Mouse (Mus musculus) hindbrain, embryonic 12.5 days (tissue): ENCODE results near the gene 2410002F23Rik. TPM values are rescaled to one million over a fixed set of nuclear protein-coding genes. Genes with fewer than 3 reads are reported as not detected.

Source experiments
- ATAC-seq: fragments of 200-750 bp; cut with Nextera tagmentation; 2 replicates; pipeline ENCODE4 v1.8.0; 2017; ENCODE audit warnings: moderate TSS enrichment; ENCODE audit not compliant: low FRiP score
- H3K27ac ChIP-seq: fragments of 300-500 bp; sonication (generic); 2 replicates; pipeline ENCODE4 v1.5.1; 2016; ENCODE audit warnings: mild to moderate bottlenecking
- H3K27me3 ChIP-seq: fragments of 300-500 bp; sonication (generic); 2 replicates; pipeline ENCODE4 v1.6.1; 2016; ENCODE audit warnings: mild to moderate bottlenecking
- H3K36me3 ChIP-seq: fragments of 300-500 bp; sonication (generic); 2 replicates; pipeline ENCODE4 v1.6.1; 2016; ENCODE audit warnings: mild to moderate bottlenecking
- H3K4me1 ChIP-seq: fragments of 300-500 bp; sonication (generic); 2 replicates; pipeline ENCODE4 v1.6.1; 2016
- H3K4me2 ChIP-seq: fragments of 300-500 bp; sonication (generic); replicated peaks from 2 replicates; pipeline ENCODE4 v1.6.1; 2016; ENCODE audit warnings: mild to moderate bottlenecking
- H3K4me3 ChIP-seq: fragments of 300-500 bp; sonication (generic); 2 replicates; pipeline ENCODE4 v1.5.1; 2016; ENCODE audit warnings: mild to moderate bottlenecking
- H3K9ac ChIP-seq: fragments of 300-500 bp; sonication (generic); 2 replicates; pipeline ENCODE4 v1.6.1; 2016; ENCODE audit warnings: mild to moderate bottlenecking, moderate library complexity
- H3K9me3 ChIP-seq: fragments of 300-500 bp; sonication (generic); replicated peaks from 2 replicates; pipeline ENCODE4 v1.6.1; 2016; ENCODE audit warnings: mild to moderate bottlenecking
- WGBS: fragments of 180-500 bp; shearing (Covaris S2); methylation state at CpG from one replicate; pipeline ENCODE4 v1.1.7; 2016; 5-methylcytosine and 5-hydroxymethylcytosine counted together
- polyA plus RNA-seq: library from polyadenylated mRNA; unstranded; fragments of >200 nt; fragmentation: Nextera tagmentation; extraction: Ambion mirVana; gene quantifications from 2 replicates; pipeline ENCODE4 v1.2.1, GENCODE M21; 2016

The 2410002F23Rik gene
- polyA plus RNA-seq, 1 experiment from 2014 or later: 182 TPM

DNA sequence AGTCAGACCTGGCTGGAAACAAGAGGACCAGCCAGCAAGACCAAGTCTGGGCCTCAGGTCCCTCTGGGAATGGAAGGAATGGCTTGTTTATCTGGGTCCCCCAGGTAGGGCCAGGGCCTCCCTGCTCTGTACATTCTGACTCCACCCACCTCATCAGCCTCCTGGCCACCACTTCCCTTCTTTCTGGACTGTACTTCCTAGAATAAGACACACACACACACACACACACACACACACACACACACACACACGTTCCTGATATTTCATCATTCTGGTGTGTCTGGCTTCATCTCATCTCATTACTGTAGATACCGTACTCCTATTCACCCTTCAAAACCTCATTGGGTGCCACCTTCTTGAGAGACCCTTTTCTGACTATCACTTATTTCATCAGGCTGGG lies 22.9 kb downstream of the 2410002F23Rik start:
- no peak overlapping the region for H3K9ac ChIP-seq
- peaks cover 27% of the 10 kb centered on the region for H3K27me3 ChIP-seq
- H3K4me3 ChIP-seq: no peak overlapping the region
- WGBS: 82% methylated on average over 2 of the region's 2 CpGs
- H3K4me1 ChIP-seq: no peaks in the 10 kb centered on the region
- H3K36me3 ChIP-seq: no peaks in the 10 kb centered on the region
- H3K9me3 ChIP-seq: no peaks in the 10 kb centered on the region
- H3K27ac ChIP-seq: no peak overlapping the region
- ATAC-seq: no peak
- H3K4me2 ChIP-seq: no peak overlapping the region

GRCm38 (mm10) chr7:44271309-44271708 lies 24.8 kb downstream of the 2410002F23Rik start:
- no peak overlapping the region for H3K4me3 ChIP-seq
- no peak for ATAC-seq

DNA sequence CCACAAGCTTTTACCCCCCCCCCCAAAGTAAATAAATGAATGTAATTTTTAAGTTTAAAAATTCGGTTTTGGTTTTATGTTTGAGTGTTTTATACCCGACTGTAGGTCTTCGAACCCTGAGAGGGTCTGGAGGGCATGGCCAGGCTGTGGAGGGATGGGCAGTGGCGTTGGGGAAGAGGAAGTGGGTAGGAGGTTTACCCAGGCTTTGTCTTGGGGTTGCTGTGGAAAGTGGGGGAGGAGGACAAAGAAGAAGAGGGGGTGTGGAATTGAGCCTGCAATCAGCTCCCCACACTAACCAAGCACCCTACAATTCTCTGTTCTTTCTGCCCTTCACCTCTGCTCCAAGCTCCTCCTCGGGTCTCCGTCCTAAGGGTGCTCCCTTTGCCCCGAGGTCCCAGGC lies 26.0 kb downstream of the 2410002F23Rik start:
- 88% methylated on average over 7 of the region's 7 CpGs for WGBS

More at GRCm38 (mm10) chr7:44271309-44271708, 24.8 kb downstream of the 2410002F23Rik start:
- WGBS: 78% methylated on average over 2 of the region's 2 CpGs
- Histone ChIP-seq H3K9me3 (no peaks in the 10 kb centered on the region), H3K9ac (no peak overlapping the region), H3K4me2 (no peak overlapping the region), H3K27me3 (peaks cover 32% of the 10 kb centered on the region), H3K36me3 (no peaks in the 10 kb centered on the region), H3K27ac (no peak overlapping the region), H3K4me1 (no peaks in the 10 kb centered on the region)

DNA sequence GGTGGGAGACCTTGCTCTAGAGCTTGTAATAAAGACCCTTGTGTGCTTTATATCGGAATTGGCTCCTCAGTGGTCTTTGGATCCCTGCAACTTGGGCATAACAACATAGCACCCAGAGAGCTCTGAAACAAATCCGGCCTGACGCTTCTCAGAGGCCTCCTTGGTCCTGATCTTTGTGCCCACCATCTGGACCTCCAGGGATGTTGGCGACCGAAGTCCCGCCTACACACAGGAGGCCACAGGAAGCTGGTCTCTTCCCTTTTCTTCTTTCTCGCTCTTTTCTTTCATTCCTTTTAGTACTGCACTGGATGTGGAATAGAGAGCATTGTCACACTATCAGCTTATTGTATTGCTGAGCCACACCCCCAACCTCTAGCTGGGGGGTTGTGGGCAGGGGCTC lies 26.9 kb downstream of the 2410002F23Rik start:
- no peak for ATAC-seq
- Histone ChIP-seq H3K4me1 (no peaks in the 10 kb centered on the region), H3K36me3 (no peaks in the 10 kb centered on the region), H3K27me3 (peaks cover 19% of the 10 kb centered on the region), H3K9me3 (no peaks in the 10 kb centered on the region), H3K4me2 (no peak overlapping the region), H3K4me3 (no peak overlapping the region), H3K9ac (no peak overlapping the region), H3K27ac (no peak overlapping the region)
- WGBS: 57% methylated on average over 7 of the region's 7 CpGs

More for the DNA sequence above, 26.0 kb downstream of the 2410002F23Rik start:
- Histone ChIP-seq H3K4me3 (no peak overlapping the region), H3K9me3 (no peaks in the 10 kb centered on the region), H3K27ac (no peak overlapping the region), H3K4me1 (no peaks in the 10 kb centered on the region), H3K4me2 (no peak overlapping the region), H3K36me3 (no peaks in the 10 kb centered on the region), H3K9ac (no peak overlapping the region), H3K27me3 (peaks cover 28% of the 10 kb centered on the region)
- no peak for ATAC-seq

GRCm38 (mm10) chr7:44274096-44274495 lies 27.6 kb downstream of the 2410002F23Rik start:
- WGBS: 35% methylated on average over 11 of the region's 11 CpGs
- Histone ChIP-seq H3K4me3 (no peak overlapping the region), H3K27me3 (peaks cover 18% of the 10 kb centered on the region), H3K4me2 (no peak overlapping the region), H3K27ac (no peak overlapping the region), H3K36me3 (no peaks in the 10 kb centered on the region), H3K9ac (no peak overlapping the region), H3K4me1 (no peaks in the 10 kb centered on the region), H3K9me3 (no peaks in the 10 kb centered on the region)
- ATAC-seq: no peak

DNA sequence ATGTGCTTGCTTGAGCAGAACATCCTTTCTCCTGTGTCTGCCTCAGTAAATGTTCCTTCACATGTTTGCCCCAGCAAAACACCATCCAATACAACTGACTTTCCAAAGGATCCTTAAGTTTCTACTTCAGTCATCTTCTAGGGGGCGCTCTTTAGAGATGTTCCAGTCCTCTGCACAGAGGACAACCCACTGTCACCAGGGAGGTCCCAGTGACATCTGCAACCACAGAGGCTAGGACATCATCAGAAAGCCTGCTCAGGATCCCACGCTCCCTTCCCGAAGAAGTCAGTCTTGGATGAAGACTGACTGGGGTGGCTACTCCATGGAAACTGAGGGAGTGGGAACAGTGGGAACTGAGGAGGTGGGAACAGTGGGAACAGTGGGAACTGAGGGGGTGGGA lies 29.0 kb downstream of the 2410002F23Rik start:
- no peak for ATAC-seq

DNA sequence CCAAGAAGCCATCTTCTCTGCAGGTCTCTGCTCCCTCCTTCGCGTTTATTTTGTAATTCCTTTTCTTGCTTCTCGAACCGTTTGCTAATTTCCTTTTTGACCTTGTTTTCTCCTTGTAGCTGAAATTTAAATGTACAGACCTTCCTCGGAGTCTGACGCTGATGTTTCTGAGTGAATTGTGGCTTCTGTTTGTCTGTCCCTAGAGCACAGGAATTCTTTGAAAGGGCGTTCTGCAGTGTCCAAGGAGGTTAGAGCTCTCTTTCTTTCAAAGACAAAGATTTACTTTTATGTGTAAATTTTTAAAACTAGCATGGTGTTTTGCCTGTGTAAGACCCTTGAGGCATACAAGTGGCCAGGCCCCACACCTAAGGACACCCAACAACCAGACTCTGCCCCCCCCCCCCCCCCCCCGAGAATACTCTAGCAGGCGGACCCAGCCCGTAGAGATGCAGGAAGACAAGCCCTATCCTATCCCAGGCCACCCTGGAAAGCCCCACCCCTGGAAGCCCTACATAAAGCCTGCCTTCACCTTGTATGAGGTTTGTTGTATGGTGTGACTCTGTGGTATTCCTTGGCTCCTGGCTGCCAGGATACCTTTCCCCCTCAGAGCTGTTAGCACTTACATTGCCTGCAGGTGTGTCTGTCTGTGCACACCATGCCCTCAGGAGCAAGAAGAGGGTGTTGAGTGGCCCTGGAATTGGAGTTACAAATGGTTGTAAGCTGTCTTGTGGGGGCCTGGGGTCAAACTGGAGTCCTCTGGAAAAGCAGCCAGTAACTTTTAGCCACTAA lies 30.1 kb downstream of the 2410002F23Rik start:
- Histone ChIP-seq H3K27ac (no peak overlapping the region), H3K4me3 (no peak overlapping the region), H3K4me2 (no peak overlapping the region), H3K9me3 (no peaks in the 10 kb centered on the region), H3K9ac (no peak overlapping the region), H3K4me1 (no peaks in the 10 kb centered on the region), H3K27me3 (peaks cover 18% of the 10 kb centered on the region), H3K36me3 (no peaks in the 10 kb centered on the region)
- 66% methylated on average over 10 of the region's 10 CpGs for WGBS
- ATAC-seq: no peak

More for the DNA sequence above, 29.0 kb downstream of the 2410002F23Rik start:
- WGBS: 76% methylated on average over 3 of the region's 3 CpGs
- no peaks in the 10 kb centered on the region for H3K36me3 ChIP-seq
- H3K9me3 ChIP-seq: no peaks in the 10 kb centered on the region
- peaks cover 18% of the 10 kb centered on the region for H3K27me3 ChIP-seq
- H3K27ac ChIP-seq: no peak overlapping the region
- no peak overlapping the region for H3K4me2 ChIP-seq
- H3K4me1 ChIP-seq: no peaks in the 10 kb centered on the region
- no peak overlapping the region for H3K9ac ChIP-seq
- H3K4me3 ChIP-seq: no peak overlapping the region

DNA sequence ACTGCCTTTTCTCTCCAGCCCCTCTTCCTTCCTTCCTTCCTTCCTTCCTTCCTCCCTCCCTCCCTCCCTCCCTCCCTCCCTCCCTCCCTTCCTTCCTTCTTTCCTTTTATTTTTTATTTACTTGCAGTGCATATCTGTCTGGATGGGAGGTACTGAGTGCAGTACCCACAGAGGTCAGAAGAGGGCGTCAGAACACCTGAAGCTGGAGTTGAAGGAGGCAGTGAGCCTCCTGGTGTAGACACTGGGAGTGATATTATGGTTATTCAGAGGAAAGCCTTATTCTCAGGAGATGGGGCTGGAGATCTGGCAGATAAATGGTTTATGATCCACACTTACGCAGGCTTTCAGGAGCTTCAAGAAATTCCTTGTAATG lies 30.7 kb downstream of the 2410002F23Rik start:
- Histone ChIP-seq H3K4me3 (no peak overlapping the region), H3K36me3 (no peaks in the 10 kb centered on the region)
- no peak for ATAC-seq

GRCm38 (mm10) chr7:44280959-44281358 lies 34.4 kb downstream of the 2410002F23Rik start:
- Histone ChIP-seq H3K4me3 (no peak overlapping the region), H3K27ac (no peak overlapping the region), H3K4me2 (no peak overlapping the region), H3K36me3 (no peaks in the 10 kb centered on the region), H3K27me3 (peaks cover 2% of the 10 kb centered on the region), H3K4me1 (no peaks in the 10 kb centered on the region), H3K9ac (no peak overlapping the region), H3K9me3 (no peaks in the 10 kb centered on the region)
- ATAC-seq: no peak
- WGBS: 57% methylated on average over 1 of the region's 1 CpGs

More for the DNA sequence above, 30.7 kb downstream of the 2410002F23Rik start:
- Histone ChIP-seq H3K9me3 (no peaks in the 10 kb centered on the region), H3K4me2 (no peak overlapping the region), H3K4me1 (no peaks in the 10 kb centered on the region), H3K27me3 (peaks cover 18% of the 10 kb centered on the region), H3K27ac (no peak overlapping the region), H3K9ac (no peak overlapping the region)
- 49% methylated on average over 2 of the region's 2 CpGs for WGBS

DNA sequence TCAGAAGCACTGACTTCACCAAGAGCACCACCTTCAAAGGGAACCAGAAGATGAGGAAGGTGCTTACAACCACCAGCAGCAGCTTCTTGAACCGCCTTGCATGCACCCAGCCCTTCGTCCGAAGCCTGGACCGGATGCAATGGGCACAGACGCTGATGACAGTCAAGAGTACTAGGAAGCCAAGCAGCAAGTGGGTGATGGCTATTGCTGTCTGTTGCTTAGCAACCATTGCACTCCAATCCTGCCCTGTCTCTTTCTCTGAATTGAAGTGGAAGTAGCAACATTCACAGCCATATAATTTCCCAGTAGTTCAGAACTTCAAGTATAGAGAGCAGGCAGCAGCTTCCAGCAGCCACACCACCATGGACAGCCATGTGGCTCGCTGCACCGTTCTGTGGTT lies 35.1 kb downstream of the 2410002F23Rik start:
- Histone ChIP-seq H3K27me3 (no peaks in the 10 kb centered on the region), H3K9me3 (0 out of 2 replicates have a peak, but pooled peaks cover under 1% of the 10 kb centered on the region), H3K4me2 (no peak overlapping the region), H3K27ac (no peak overlapping the region), H3K4me1 (no peaks in the 10 kb centered on the region), H3K9ac (no peak overlapping the region), H3K4me3 (no peak overlapping the region), H3K36me3 (no peaks in the 10 kb centered on the region)
- no peak for ATAC-seq
- 78% methylated on average over 7 of the region's 7 CpGs for WGBS

- no peak overlapping the region for H3K27ac ChIP-seq
- no peak for ATAC-seq
- no peak overlapping the region for H3K4me3 ChIP-seq
- H3K4me2 ChIP-seq: no peak overlapping the region
- no peaks in the 10 kb centered on the region for H3K4me1 ChIP-seq
- H3K9me3 ChIP-seq: 0 out of 2 replicates have a peak, but pooled peaks cover 5% of the 10 kb centered on the region
- H3K9ac ChIP-seq: no peak overlapping the region
- H3K27me3 ChIP-seq: peaks cover 6% of the 10 kb centered on the region; the same call in 1 of the 2 replicates
- no peaks in the 10 kb centered on the region for H3K36me3 ChIP-seq
- 73% methylated on average over 7 of the region's 7 CpGs for WGBS
Measured at GRCm38 (mm10) chr7:44287760-44288159, 41.2 kb downstream of the 2410002F23Rik start.

GRCm38 (mm10) chr7:44290986-44291385 lies 44.5 kb downstream of the 2410002F23Rik start:
- no peak for ATAC-seq
- Histone ChIP-seq H3K4me2 (no peak overlapping the region), H3K9ac (no peak overlapping the region), H3K4me3 (no peak overlapping the region), H3K36me3 (no peaks in the 10 kb centered on the region), H3K9me3 (0 out of 2 replicates have a peak, but pooled peaks cover 5% of the 10 kb centered on the region), H3K4me1 (no peaks in the 10 kb centered on the region), H3K27me3 (peaks cover 6% of the 10 kb centered on the region; the same call in 1 of the 2 replicates), H3K27ac (no peak overlapping the region)
- WGBS: 84% methylated on average over 4 of the region's 4 CpGs

GRCm38 (mm10) chr7:44291418-44291817 lies 44.9 kb downstream of the 2410002F23Rik start:
- H3K4me2 ChIP-seq: no peak overlapping the region
- H3K9me3 ChIP-seq: 0 out of 2 replicates have a peak, but pooled peaks cover 5% of the 10 kb centered on the region
- peaks cover 6% of the 10 kb centered on the region; the same call in 1 of the 2 replicates for H3K27me3 ChIP-seq
- H3K36me3 ChIP-seq: no peaks in the 10 kb centered on the region
- no peaks in the 10 kb centered on the region for H3K4me1 ChIP-seq
- H3K27ac ChIP-seq: no peak overlapping the region
- ATAC-seq: no peak
- H3K4me3 ChIP-seq: no peak overlapping the region
- WGBS: 56% methylated on average over 4 of the region's 4 CpGs
- H3K9ac ChIP-seq: no peak overlapping the region
